Mouse (Mus musculus): Measurements from ENCODE around the gene Mbd6. TPM values are rescaled to one million over a fixed set of nuclear protein-coding genes. Genes with fewer than 3 reads are reported as not detected.

Gene Mbd6
- 10 to 100 TPM; 16.2 to 18.7 TPM for total RNA-seq (2021)
- long read RNA-seq, experiment 1, partial matches to known transcripts, result 4 of 9 reads
- long read RNA-seq, experiment 1, other reads (novel, unspliced or antisense), result 5 of 9 reads
- long read RNA-seq, experiment 2, partial matches to known transcripts, result 12 of 17 reads
- long read RNA-seq, experiment 2, other reads (novel, unspliced or antisense), result 5 of 17 reads

GRCm38 (mm10) chr10:127288800-127289572 is at the start of gene Mbd6:
Gene Mbd6 (minus strand): TSS chr10:127289018.
- Histone ChIP-seq H3K4me3 (peak within 1 kb of the TSS; percentile 97), H3K27ac (peak within 1 kb of the TSS; percentile 98)
- no peak for TF ChIP-seq CTCF (IDR thresholded peaks at IDR 0.05)
- peak; percentile 96 for DNase-seq
- intact Hi-C loops (cut with DNase I), result no loop called here

GRCm38 (mm10) chr10:127337536-127338099 is 48.8 kb upstream of the Mbd6 start:
- no peak for TF ChIP-seq CTCF (IDR thresholded peaks at IDR 0.05)
- Histone ChIP-seq H3K4me3 (no peak overlapping the region), H3K27ac (no peak overlapping the region)
- no peak for DNase-seq
- intact Hi-C loops (cut with DNase I), result loop anchor here (5.0 to 10.0 kb wide), 2 partner anchors 163 to 200 kb away; no protein-coding TSS in a partner anchor

- no peak overlapping the region for H3K27ac ChIP-seq
- H3K4me3 ChIP-seq, result no peak overlapping the region
- DNase-seq, result no peak
- TF ChIP-seq CTCF (IDR thresholded peaks at IDR 0.05), result no peak
- intact Hi-C loops (cut with DNase I), result loop anchor here (5.0 to 10.0 kb wide), 2 partner anchors 162 to 200 kb away; no protein-coding TSS in a partner anchor
Measured at GRCm38 (mm10) chr10:127336952-127337351, 48.1 kb upstream of the Mbd6 start.

GRCm38 (mm10) chr10:127335271-127335670 is 46.5 kb upstream of the Mbd6 start:
- intact Hi-C loops (cut with DNase I), result loop anchor here (5.0 to 10.0 kb wide), 2 partner anchors 160 to 202 kb away; no protein-coding TSS in a partner anchor
- DNase-seq, result no peak
- no peak overlapping the region for H3K27ac ChIP-seq
- TF ChIP-seq CTCF (IDR thresholded peaks at IDR 0.05), result peak; percentile 24; the same call in 1 of the 2 replicates
- H3K4me3 ChIP-seq, result no peak overlapping the region

GRCm38 (mm10) chr10:127333152-127333551 is 44.3 kb upstream of the Mbd6 start:
- intact Hi-C loops (cut with DNase I), result loop anchor here (10.0 kb wide), 1 partner anchor 158 kb away; no protein-coding TSS in a partner anchor
- peak; percentile 49 for TF ChIP-seq CTCF (IDR thresholded peaks at IDR 0.05)
- Histone ChIP-seq H3K4me3 (no peak overlapping the region), H3K27ac (no peak overlapping the region)
- DNase-seq, result peak; percentile 18

GRCm38 (mm10) chr10:127332211-127332874 is 43.5 kb upstream of the Mbd6 start:
- DNase-seq, result peak; percentile 14
- TF ChIP-seq CTCF (IDR thresholded peaks at IDR 0.05), result peak; percentile 11; the same call in 1 of the 2 replicates

GRCm38 (mm10) chr10:127330212-127330611 is 41.4 kb upstream of the Mbd6 start:
- intact Hi-C loops (cut with DNase I), result loop anchor here (10.0 kb wide), 1 partner anchor 155 kb away; no protein-coding TSS in a partner anchor
- no peak overlapping the region for H3K27ac ChIP-seq
- no peak for DNase-seq
- H3K4me3 ChIP-seq, result no peak overlapping the region
- TF ChIP-seq CTCF (IDR thresholded peaks at IDR 0.05), result no peak

More at GRCm38 (mm10) chr10:127332211-127332874, 43.5 kb upstream of the Mbd6 start:
- Histone ChIP-seq H3K4me3 (no peak overlapping the region), H3K27ac (no peak overlapping the region)
- intact Hi-C loops (cut with DNase I), result loop anchor here (10.0 kb wide), 1 partner anchor 158 kb away; no protein-coding TSS in a partner anchor

GRCm38 (mm10) chr10:127327461-127328145 is 38.8 kb upstream of the Mbd6 start:
- Histone ChIP-seq H3K4me3 (no peak overlapping the region), H3K27ac (no peak overlapping the region)
- no peak for DNase-seq
- intact Hi-C loops (cut with DNase I), result no loop called here
- no peak for TF ChIP-seq CTCF (IDR thresholded peaks at IDR 0.05)

- Histone ChIP-seq H3K4me3 (peak overlapping the region; percentile 77), H3K27ac (peak overlapping the region; percentile 57; the same call in 1 of the 2 replicates)
- intact Hi-C loops (cut with DNase I), result no loop called here
- DNase-seq, result peak; percentile 65
- no peak for TF ChIP-seq CTCF (IDR thresholded peaks at IDR 0.05)
Measured at GRCm38 (mm10) chr10:127326828-127327227, 38.0 kb upstream of the Mbd6 start.

- no peak for TF ChIP-seq CTCF (IDR thresholded peaks at IDR 0.05)
- H3K4me3 ChIP-seq, result peak overlapping the region; percentile 77
- H3K27ac ChIP-seq, result peak overlapping the region; percentile 57
- intact Hi-C loops (cut with DNase I), result no loop called here
- DNase-seq, result peak; percentile 64
Measured at GRCm38 (mm10) chr10:127326017-127326801, 37.4 kb upstream of the Mbd6 start.

GRCm38 (mm10) chr10:127325454-127326016 is 36.7 kb upstream of the Mbd6 start:
- intact Hi-C loops (cut with DNase I), result no loop called here
- no peak for TF ChIP-seq CTCF (IDR thresholded peaks at IDR 0.05)
- Histone ChIP-seq H3K4me3 (peak overlapping the region; percentile 77), H3K27ac (no peak overlapping the region)
- peak; percentile 11 for DNase-seq
